ENCODE assay signal across 8 mouse cellular contexts in genomic region chr6:97204252-97204869, GRCm38 (mm10). TPM values are rescaled to one million over a fixed set of nuclear protein-coding genes. Genes with fewer than 3 reads are reported as not detected.
DNase-seq lines count a peak whose midpoint lies in the region; ATAC-seq lines count a peak whose summit lies in the region.

No protein-coding gene starts in this region.

- peaks cover 5 to 15% of the 10 kb centered on the region in 2 experiments; a peak in 3 of 4 replicates for H3K4me1 ChIP-seq in heart, embryonic 14.5 days (ENCODE audit: control insufficient read depth in 2 of 2, insufficient read depth in 2 of 2, low read length in 2 of 2)
- peaks cover 13% of the 10 kb centered on the region for H3K4me1 ChIP-seq in hindbrain, embryonic 15.5 days (replicated peaks)
- H3K4me1 ChIP-seq in midbrain, embryonic 15.5 days: peaks cover 12% of the 10 kb centered on the region

- DNase-seq in heart, adult 8-10 months (ENCODE audit: low spot score): no peak
- peak; percentile 53 for DNase-seq in Muller cell, postnatal 12 days (ENCODE audit: inconsistent ontology term)
- no peak for DNase-seq in adrenal gland, postnatal 4 days (ENCODE audit: low spot score in 2 of 2)
- DNase-seq in spleen, postnatal 14 days (ENCODE audit: low spot score in 2 of 2): no peak
- DNase-seq in retina, postnatal 1 day: no peak

- no peak for ATAC-seq in heart, embryonic 14.5 days (ENCODE audit: insufficient number of reproducible peaks, insufficient read depth, low FRiP score, low read depth)
- no peak for ATAC-seq in hindbrain, embryonic 15.5 days (ENCODE audit: low FRiP score, low read depth)
- no peak for ATAC-seq in midbrain, embryonic 15.5 days (replicated peaks)

- peak overlapping the region; percentile 87 for H3K4me2 ChIP-seq in heart, embryonic 14.5 days (ENCODE audit: low read length)
- H3K4me2 ChIP-seq in hindbrain, embryonic 15.5 days: peak overlapping the region; percentile 59
- H3K4me2 ChIP-seq in midbrain, embryonic 15.5 days: peak overlapping the region; percentile 63

- peak overlapping the region; percentile 100 for H3K9ac ChIP-seq in heart, embryonic 14.5 days (ENCODE audit: low read length)
- H3K9ac ChIP-seq in hindbrain, embryonic 15.5 days: peak overlapping the region; percentile 98
- peak overlapping the region; percentile 84; the same call in 1 of the 2 replicates for H3K9ac ChIP-seq in midbrain, embryonic 15.5 days

- peaks cover 26% of the 10 kb centered on the region for H3K36me3 ChIP-seq in heart, embryonic 14.5 days (ENCODE audit: control insufficient read depth, insufficient read depth, low read length)
- H3K36me3 ChIP-seq in hindbrain, embryonic 15.5 days: no peaks in the 10 kb centered on the region
- 0 out of 2 replicates have a peak, but pooled peaks cover 4% of the 10 kb centered on the region for H3K36me3 ChIP-seq in midbrain, embryonic 15.5 days (replicated peaks)

- 0 out of 4 replicates have a peak overlapping the region, but pooled peaks of 1 of the 2 experiments have one; percentile 89 for H3K27ac ChIP-seq in heart, embryonic 14.5 days (replicated peaks in 1 of 2; ENCODE audit: control insufficient read depth in 1 of 2, insufficient read depth in 1 of 2, low read depth in 2 of 2, low read length in 2 of 2)
- no peak overlapping the region for H3K27ac ChIP-seq in hindbrain, embryonic 15.5 days (replicated peaks)
- H3K27ac ChIP-seq in midbrain, embryonic 15.5 days: no peak overlapping the region

- no peaks in the 10 kb centered on the region for H3K27me3 ChIP-seq in heart, embryonic 14.5 days (ENCODE audit: control insufficient read depth, insufficient read depth, low read length)
- H3K27me3 ChIP-seq in hindbrain, embryonic 15.5 days: no peaks in the 10 kb centered on the region
- no peaks in the 10 kb centered on the region for H3K27me3 ChIP-seq in midbrain, embryonic 15.5 days (replicated peaks)

- H3K9me3 ChIP-seq in heart, embryonic 14.5 days (ENCODE audit: control insufficient read depth, low read length): no peaks in the 10 kb centered on the region
- H3K9me3 ChIP-seq in hindbrain, embryonic 15.5 days: no peaks in the 10 kb centered on the region
- no peaks in the 10 kb centered on the region for H3K9me3 ChIP-seq in midbrain, embryonic 15.5 days

- 16% methylated on average over 9 of the region's 9 CpGs for WGBS in heart, embryonic 14.5 days
- WGBS in hindbrain, embryonic 15.5 days: 19% methylated on average over 9 of the region's 9 CpGs
- 19% methylated on average over 9 of the region's 9 CpGs for WGBS in midbrain, embryonic 15.5 days

- H3K4me3 ChIP-seq in heart, embryonic 14.5 days (ENCODE audit: control insufficient read depth in 1 of 2, insufficient read depth in 1 of 2, low read depth in 1 of 2, low read length in 2 of 2): peak overlapping the region; percentile 96 to 99
- H3K4me3 ChIP-seq in hindbrain, embryonic 15.5 days: peak overlapping the region; percentile 98
- H3K4me3 ChIP-seq in midbrain, embryonic 15.5 days: peak overlapping the region; percentile 89

RNA-seq across cellular contexts. Expression of gene Uba3, which starts 1.1 kb away (rescaled TPM):
- 74.4 and 76.3 TPM in 2 replicates for polyA plus RNA-seq in heart, embryonic 14.5 days (2014; fragmentation: Nextera tagmentation; extraction: Ambion mirVana)
- 10 to 100 TPM; 50.7 to 59.2 (median 54.2) TPM for total RNA-seq in heart, adult 8-10 months (2022)
- 84.0 and 84.3 TPM in 2 replicates for polyA plus RNA-seq in hindbrain, embryonic 15.5 days (2015; fragmentation: Nextera tagmentation; extraction: Ambion mirVana)
- polyA plus RNA-seq in midbrain, embryonic 15.5 days (2015; fragmentation: Nextera tagmentation; extraction: Ambion mirVana): 86.3 and 87.2 TPM in 2 replicates
- 10 to 100 TPM; 57.1 to 59.1 TPM for total RNA-seq in adrenal gland, postnatal 4 days (2021)

RNA-seq across cellular contexts. Expression of gene Arl6ip5, which starts 6.1 kb away (rescaled TPM):
- polyA plus RNA-seq in heart, embryonic 14.5 days (2014; fragmentation: Nextera tagmentation; extraction: Ambion mirVana): 57.9 and 65.1 TPM in 2 replicates
- 100 to 1,000 TPM; 135 to 148 (median 144) TPM for total RNA-seq in heart, adult 8-10 months (2022)
- 132 and 133 TPM in 2 replicates for polyA plus RNA-seq in hindbrain, embryonic 15.5 days (2015; fragmentation: Nextera tagmentation; extraction: Ambion mirVana)
- 134 and 135 TPM in 2 replicates for polyA plus RNA-seq in midbrain, embryonic 15.5 days (2015; fragmentation: Nextera tagmentation; extraction: Ambion mirVana)
- 100 to 1,000 TPM in 1 of 2 experiments, 10 to 100 TPM in 1; 97.3 to 105 TPM for total RNA-seq in adrenal gland, postnatal 4 days (2021)

RNA-seq across cellular contexts. Expression of gene Tmf1, which starts 25.4 kb away (rescaled TPM):
- 22.7 and 25.1 TPM in 2 replicates for polyA plus RNA-seq in heart, embryonic 14.5 days (2014; fragmentation: Nextera tagmentation; extraction: Ambion mirVana)
- 10 to 100 TPM; 36.6 to 42.0 (median 41.6) TPM for total RNA-seq in heart, adult 8-10 months (2022)
- polyA plus RNA-seq in hindbrain, embryonic 15.5 days (2015; fragmentation: Nextera tagmentation; extraction: Ambion mirVana): 33.0 and 37.2 TPM in 2 replicates
- 35.6 and 35.7 TPM in 2 replicates for polyA plus RNA-seq in midbrain, embryonic 15.5 days (2015; fragmentation: Nextera tagmentation; extraction: Ambion mirVana)
- 10 to 100 TPM; 46.8 to 50.3 TPM for total RNA-seq in adrenal gland, postnatal 4 days (2021)

RNA-seq across cellular contexts. Expression of gene Lmod3, which starts 48.2 kb away (rescaled TPM):
- 21.7 and 23.0 TPM in 2 replicates for polyA plus RNA-seq in heart, embryonic 14.5 days (2014; fragmentation: Nextera tagmentation; extraction: Ambion mirVana)
- 10 to 100 TPM; 66.2 to 86.5 (median 72.0) TPM for total RNA-seq in heart, adult 8-10 months (2022)
- not detected in 2 replicates for polyA plus RNA-seq in hindbrain, embryonic 15.5 days (2015; fragmentation: Nextera tagmentation; extraction: Ambion mirVana)
- not detected in 2 replicates for polyA plus RNA-seq in midbrain, embryonic 15.5 days (2015; fragmentation: Nextera tagmentation; extraction: Ambion mirVana)
- 1 to 10 TPM; 1.3 to 5.1 TPM for total RNA-seq in adrenal gland, postnatal 4 days (2021)

RNA-seq across cellular contexts. Expression of gene Eogt, which starts 55.4 kb away (rescaled TPM):
- 14.1 and 14.6 TPM in 2 replicates for polyA plus RNA-seq in heart, embryonic 14.5 days (2014; fragmentation: Nextera tagmentation; extraction: Ambion mirVana)
- total RNA-seq in heart, adult 8-10 months (2022): 10 to 100 TPM; 11.2 to 13.1 (median 12.1) TPM
- 12.8 and 14.2 TPM in 2 replicates for polyA plus RNA-seq in hindbrain, embryonic 15.5 days (2015; fragmentation: Nextera tagmentation; extraction: Ambion mirVana)
- polyA plus RNA-seq in midbrain, embryonic 15.5 days (2015; fragmentation: Nextera tagmentation; extraction: Ambion mirVana): 13.2 and 13.5 TPM in 2 replicates
- 10 to 100 TPM; 52.4 to 55.7 TPM for total RNA-seq in adrenal gland, postnatal 4 days (2021)
